Mouse (Mus musculus): Measurements from ENCODE around the gene Npl. TPM values are rescaled to one million over a fixed set of nuclear protein-coding genes. Genes with fewer than 3 reads are reported as not detected.
"Not testable (repeated sequence)": the region's sequence is repeated elsewhere in the genome, so short reads cannot be mapped to it uniquely, and the experiment has no call there.

The Npl gene
- total and polyA plus RNA-seq, 2 experiments: 0.40 to 2.5 TPM

- Histone ChIP-seq H3K36me3 (ENCODE audit: control insufficient read depth, insufficient read depth, low read length) (no peaks in the 10 kb centered on the region), H3K9ac (ENCODE audit: low read depth, low read length) (no peak overlapping the region), H3K4me3 (ENCODE audit: insufficient read depth, low read depth, low read length) (no peak overlapping the region), H3K4me1 (ENCODE audit: control insufficient read depth, insufficient read depth, low read length) (no peaks in the 10 kb centered on the region), H3K79me2 (ENCODE audit: control insufficient read depth, insufficient read depth, low read length) (no peaks in the 10 kb centered on the region), H3K27ac (replicated peaks; ENCODE audit: insufficient read depth, low read depth, low read length) (no peak overlapping the region), H3K27me3 (ENCODE audit: control insufficient read depth, insufficient read depth, low read length) (no peaks in the 10 kb centered on the region)
- 83% methylated on average over 3 of the region's 3 CpGs for WGBS
- TF ChIP-seq POLR2A (IDR thresholded peaks at IDR 0.05; ENCODE audit: extremely low read depth, insufficient read depth, low read length): no peak
- TF ChIP-seq CTCF (IDR thresholded peaks at IDR 0.05; ENCODE audit: low read depth, low read length): no peak
- no peak for DNase-seq (ENCODE audit: extremely low read depth, low read depth, low spot score)
Measured at GRCm38 (mm10) chr1:153540753-153541152, 9.1 kb downstream of the Npl start.

- WGBS: 92% methylated on average over 9 of the region's 9 CpGs
- no peak overlapping the region for H3K9ac ChIP-seq (ENCODE audit: low read depth, low read length)
- DNase-seq (ENCODE audit: extremely low read depth, low read depth, low spot score): no peak
- no peaks in the 10 kb centered on the region for H3K4me1 ChIP-seq (ENCODE audit: control insufficient read depth, insufficient read depth, low read length)
- TF ChIP-seq POLR2A (IDR thresholded peaks at IDR 0.05; ENCODE audit: extremely low read depth, insufficient read depth, low read length): no peak
- TF ChIP-seq CTCF (IDR thresholded peaks at IDR 0.05; ENCODE audit: low read depth, low read length): no peak
- H3K27me3 ChIP-seq (ENCODE audit: control insufficient read depth, insufficient read depth, low read length): no peaks in the 10 kb centered on the region
- H3K4me3 ChIP-seq (ENCODE audit: insufficient read depth, low read depth, low read length): no peak overlapping the region
- H3K79me2 ChIP-seq (ENCODE audit: control insufficient read depth, insufficient read depth, low read length): no peaks in the 10 kb centered on the region
- no peak overlapping the region for H3K27ac ChIP-seq (replicated peaks; ENCODE audit: insufficient read depth, low read depth, low read length)
- H3K36me3 ChIP-seq (ENCODE audit: control insufficient read depth, insufficient read depth, low read length): no peaks in the 10 kb centered on the region
Measured at GRCm38 (mm10) chr1:153539739-153540333, 10.0 kb downstream of the Npl start.

GRCm38 (mm10) chr1:153535611-153536010 lies 14.2 kb downstream of the Npl start:
- Histone ChIP-seq H3K36me3 (ENCODE audit: control insufficient read depth, insufficient read depth, low read length) (no peaks in the 10 kb centered on the region), H3K4me3 (ENCODE audit: insufficient read depth, low read depth, low read length) (no peak overlapping the region), H3K9ac (ENCODE audit: low read depth, low read length) (no peak overlapping the region), H3K79me2 (ENCODE audit: control insufficient read depth, insufficient read depth, low read length) (no peaks in the 10 kb centered on the region), H3K27ac (replicated peaks; ENCODE audit: insufficient read depth, low read depth, low read length) (no peak overlapping the region), H3K4me1 (ENCODE audit: control insufficient read depth, insufficient read depth, low read length) (peaks cover 3% of the 10 kb centered on the region; the same call in 1 of the 2 replicates), H3K27me3 (ENCODE audit: control insufficient read depth, insufficient read depth, low read length) (no peaks in the 10 kb centered on the region)
- no peak for DNase-seq (ENCODE audit: extremely low read depth, low read depth, low spot score)
- no peak for TF ChIP-seq CTCF (IDR thresholded peaks at IDR 0.05; ENCODE audit: low read depth, low read length)
- no peak for TF ChIP-seq POLR2A (IDR thresholded peaks at IDR 0.05; ENCODE audit: extremely low read depth, insufficient read depth, low read length)
- 91% methylated on average over 9 of the region's 9 CpGs for WGBS

- not testable (repeated sequence) for H3K4me1 ChIP-seq (ENCODE audit: control insufficient read depth, insufficient read depth, low read length); H3K4me3 ChIP-seq (ENCODE audit: insufficient read depth, low read depth, low read length); DNase-seq (ENCODE audit: extremely low read depth, low read depth, low spot score); H3K36me3 ChIP-seq (ENCODE audit: control insufficient read depth, insufficient read depth, low read length); H3K9ac ChIP-seq (ENCODE audit: low read depth, low read length); H3K27me3 ChIP-seq (ENCODE audit: control insufficient read depth, insufficient read depth, low read length); H3K79me2 ChIP-seq (ENCODE audit: control insufficient read depth, insufficient read depth, low read length); H3K27ac ChIP-seq (replicated peaks; ENCODE audit: insufficient read depth, low read depth, low read length)
- 94% methylated on average over 3 of the region's 3 CpGs for WGBS
Measured at GRCm38 (mm10) chr1:153532896-153533295, 16.9 kb downstream of the Npl start.

GRCm38 (mm10) chr1:153532234-153532841 lies 17.5 kb downstream of the Npl start:
- H3K9ac ChIP-seq (ENCODE audit: low read depth, low read length): peak overlapping the region; percentile 48
- WGBS: 27% methylated on average over 12 of the region's 12 CpGs
- TF ChIP-seq POLR2A (IDR thresholded peaks at IDR 0.05; ENCODE audit: extremely low read depth, insufficient read depth, low read length): no peak
- TF ChIP-seq CTCF (IDR thresholded peaks at IDR 0.05; ENCODE audit: low read depth, low read length): no peak
- H3K27ac ChIP-seq (replicated peaks; ENCODE audit: insufficient read depth, low read depth, low read length): peak overlapping the region; percentile 16; the same call in 1 of the 2 replicates
- no peaks in the 10 kb centered on the region for H3K36me3 ChIP-seq (ENCODE audit: control insufficient read depth, insufficient read depth, low read length)
- no peaks in the 10 kb centered on the region for H3K79me2 ChIP-seq (ENCODE audit: control insufficient read depth, insufficient read depth, low read length)
- peaks cover 3% of the 10 kb centered on the region; the same call in 1 of the 2 replicates for H3K4me1 ChIP-seq (ENCODE audit: control insufficient read depth, insufficient read depth, low read length)
- no peaks in the 10 kb centered on the region for H3K27me3 ChIP-seq (ENCODE audit: control insufficient read depth, insufficient read depth, low read length)
- H3K4me3 ChIP-seq (ENCODE audit: insufficient read depth, low read depth, low read length): no peak overlapping the region
- DNase-seq (ENCODE audit: extremely low read depth, low read depth, low spot score): no peak

- Histone ChIP-seq H3K79me2 (ENCODE audit: control insufficient read depth, insufficient read depth, low read length) (no peaks in the 10 kb centered on the region), H3K27ac (replicated peaks; ENCODE audit: insufficient read depth, low read depth, low read length) (no peak overlapping the region; the same call in 1 of the 2 replicates), H3K4me3 (ENCODE audit: insufficient read depth, low read depth, low read length) (no peak overlapping the region), H3K27me3 (ENCODE audit: control insufficient read depth, insufficient read depth, low read length) (no peaks in the 10 kb centered on the region), H3K4me1 (ENCODE audit: control insufficient read depth, insufficient read depth, low read length) (peaks cover 3% of the 10 kb centered on the region; the same call in 1 of the 2 replicates), H3K36me3 (ENCODE audit: control insufficient read depth, insufficient read depth, low read length) (no peaks in the 10 kb centered on the region), H3K9ac (ENCODE audit: low read depth, low read length) (no peak overlapping the region)
- DNase-seq (ENCODE audit: extremely low read depth, low read depth, low spot score): no peak
- WGBS: 56% methylated on average over 9 of the region's 9 CpGs
- TF ChIP-seq POLR2A (IDR thresholded peaks at IDR 0.05; ENCODE audit: extremely low read depth, insufficient read depth, low read length) (no peak), CTCF (IDR thresholded peaks at IDR 0.05; ENCODE audit: low read depth, low read length) (no peak)
Measured at GRCm38 (mm10) chr1:153531677-153532233, 18.1 kb downstream of the Npl start.

Measured in liver, adult 2 months (tissue).